Mouse (Mus musculus) ES-E14 (cell line): ENCODE data around the gene Nlrc5. TPM values are rescaled to one million over a fixed set of nuclear protein-coding genes. Genes with fewer than 3 reads are reported as not detected.

Experiments
- DNase-seq: peaks from one replicate; pipeline ENCODE4 v3.0.0-alpha.2; 2013; ENCODE audit warnings: low read depth, low spot score
- H3K27ac ChIP-seq: 2 replicates; pipeline ENCODE4 v1.5.1; 2012; ENCODE audit warnings: low read depth, mild to moderate bottlenecking, low read length, moderate library complexity, mixed read lengths; ENCODE audit not compliant: poor library complexity, insufficient read depth, severe bottlenecking
- H3K36me3 ChIP-seq: 2 replicates; pipeline ENCODE4 v1.6.1; 2012; ENCODE audit warnings: mild to moderate bottlenecking, low read length, moderate library complexity, mixed read lengths; ENCODE audit not compliant: control insufficient read depth, poor library complexity, insufficient read depth, severe bottlenecking
- H3K4me1 ChIP-seq, 2 experiments: fragments of 150-350 bp in 1 of 2; sonication (generic) in 1 of 2; 2 replicates each; pipeline ENCODE4 v1.6.1; 2012; ENCODE audit warnings: low read length in 2 of 2, mild to moderate bottlenecking in 1 of 2, mixed read lengths in 1 of 2; ENCODE audit not compliant: control insufficient read depth in 2 of 2, insufficient read depth in 2 of 2, poor library complexity in 1 of 2
- H3K4me3 ChIP-seq, 2 experiments: fragments of 150-350 bp in 1 of 2; sonication (generic) in 1 of 2; 2 replicates each; pipeline ENCODE4 v1.5.1; 2012; ENCODE audit warnings: low read length in 2 of 2, low read depth in 1 of 2, mild to moderate bottlenecking in 1 of 2, mixed read lengths in 1 of 2; ENCODE audit not compliant: insufficient read depth in 1 of 2, poor library complexity in 1 of 2, severe bottlenecking in 1 of 2
- H3K9ac ChIP-seq: 2 replicates; pipeline ENCODE4 v1.6.1; 2012; ENCODE audit warnings: low read depth, mild to moderate bottlenecking, low read length, mixed read lengths; ENCODE audit not compliant: poor library complexity, insufficient read depth, severe bottlenecking
- H3K9me3 ChIP-seq: fragments of 150-350 bp; sonication (generic); 2 replicates; pipeline ENCODE4 v1.6.1; 2012; ENCODE audit warnings: low read depth, mild to moderate bottlenecking, low read length; ENCODE audit not compliant: control insufficient read depth, insufficient read depth
- CHD2 ChIP-seq: IDR thresholded peaks from 2 replicates; pipeline ENCODE4 v1.6.1; 2014; ENCODE audit warnings: mild to moderate bottlenecking, low read depth, low read length, inconsistent platforms
- HCFC1 ChIP-seq: IDR thresholded peaks from 2 replicates; pipeline ENCODE4 v1.6.1; 2012; ENCODE audit warnings: low read length, inconsistent platforms, borderline replicate concordance; ENCODE audit not compliant: insufficient read depth
- MAFK ChIP-seq: IDR thresholded peaks from 2 replicates; pipeline ENCODE4 v1.6.1; 2014; ENCODE audit warnings: mild to moderate bottlenecking, low read depth, low read length, inconsistent platforms; ENCODE audit not compliant: insufficient read depth
- ZC3H11A ChIP-seq: IDR thresholded peaks from 2 replicates; pipeline ENCODE4 v1.6.1; 2012; ENCODE audit warnings: low read depth, mild to moderate bottlenecking, inconsistent platforms, low read length, borderline replicate concordance
- ZNF384 ChIP-seq: IDR thresholded peaks from 2 replicates; pipeline ENCODE4 v1.6.1; 2012; ENCODE audit warnings: low read depth, low read length, inconsistent platforms
- in situ Hi-C, 2 experiments: fragments of 600-800 bp; cut with MboI; formaldehyde crosslinking; loops; one replicate each; pipeline ENCODE4 v1.15.1; 2025; ENCODE audit warnings: low sequenced_read_pairs in 2 of 2, inconsistent platforms in 1 of 2; ENCODE audit not compliant: unreplicated experiment in 2 of 2
- total RNA-seq: library from RNA; depleted of rRNA; stranded (reverse); fragments of 300-350 nt; gene quantifications from 2 replicates; pipeline ENCODE4 v1.2.3, GENCODE M21; 2012

Gene Nlrc5
- total RNA-seq, 1 experiment = 0.76 TPM

DNA sequence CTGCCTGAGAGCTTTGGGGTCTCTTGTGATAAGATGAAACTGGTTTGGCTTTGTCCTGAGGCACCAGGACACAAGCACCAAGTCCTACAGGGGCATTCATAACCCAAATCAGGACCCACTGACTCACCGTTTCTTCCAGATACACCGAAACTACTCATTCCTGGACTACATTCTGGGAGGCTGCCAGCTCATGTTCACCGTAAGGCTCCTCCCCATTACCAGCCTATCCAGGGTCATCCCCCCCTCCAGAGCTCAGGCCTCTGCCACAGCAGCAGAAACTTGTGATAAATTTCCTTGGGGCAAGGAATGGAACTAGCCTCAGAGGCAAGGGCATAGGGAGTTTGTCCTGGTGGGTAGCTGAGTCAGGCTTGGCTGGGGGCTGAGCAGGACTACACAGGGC, 123.1 kb downstream of the Nlrc5 start:
- no peak overlapping the region for H3K4me3 ChIP-seq
- no peak for TF ChIP-seq CHD2
- no peak for TF ChIP-seq MAFK
- TF ChIP-seq ZC3H11A = no peak
- TF ChIP-seq ZNF384 = no peak
- TF ChIP-seq HCFC1 = no peak
- no peak overlapping the region for H3K27ac ChIP-seq
- DNase-seq = no peak
- in situ Hi-C loops = no loop called here
- no peaks in the 10 kb centered on the region for H3K9me3 ChIP-seq
- H3K4me1 ChIP-seq = no peaks in the 10 kb centered on the region
- H3K9ac ChIP-seq = no peak overlapping the region
- H3K36me3 ChIP-seq = no peaks in the 10 kb centered on the region

DNA sequence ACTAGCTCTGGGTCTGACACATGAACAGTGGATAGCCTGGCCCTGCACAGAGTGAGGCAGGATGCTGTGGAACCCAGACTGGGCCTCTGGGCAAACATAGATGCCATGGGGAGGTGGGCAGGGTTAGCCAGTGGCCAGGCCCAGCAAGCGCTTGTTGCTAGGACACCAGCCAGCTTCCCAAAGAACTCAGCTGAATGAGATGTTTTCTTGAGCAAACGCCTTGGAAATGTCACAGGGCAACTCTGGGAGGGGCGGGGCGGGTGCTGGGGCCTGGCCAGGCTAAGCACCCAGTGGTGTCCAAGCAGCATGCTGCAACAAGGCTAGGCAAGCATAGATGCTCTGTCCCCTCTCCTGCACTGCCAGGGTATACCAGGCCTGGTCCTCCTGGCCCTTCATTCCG, 127.1 kb downstream of the Nlrc5 start:
- no peak overlapping the region for H3K4me3 ChIP-seq
- no peak overlapping the region for H3K27ac ChIP-seq
- no peaks in the 10 kb centered on the region for H3K36me3 ChIP-seq
- no peaks in the 10 kb centered on the region for H3K9me3 ChIP-seq
- H3K9ac ChIP-seq = no peak overlapping the region
- TF ChIP-seq CHD2 (no peak), ZNF384 (no peak), ZC3H11A (no peak), HCFC1 (no peak), MAFK (no peak)
- H3K4me1 ChIP-seq = peaks cover 0 to 2% of the 10 kb centered on the region in 2 experiments; a peak in 1 of 4 replicates
- in situ Hi-C loops = no loop called here
- DNase-seq = no peak

DNA sequence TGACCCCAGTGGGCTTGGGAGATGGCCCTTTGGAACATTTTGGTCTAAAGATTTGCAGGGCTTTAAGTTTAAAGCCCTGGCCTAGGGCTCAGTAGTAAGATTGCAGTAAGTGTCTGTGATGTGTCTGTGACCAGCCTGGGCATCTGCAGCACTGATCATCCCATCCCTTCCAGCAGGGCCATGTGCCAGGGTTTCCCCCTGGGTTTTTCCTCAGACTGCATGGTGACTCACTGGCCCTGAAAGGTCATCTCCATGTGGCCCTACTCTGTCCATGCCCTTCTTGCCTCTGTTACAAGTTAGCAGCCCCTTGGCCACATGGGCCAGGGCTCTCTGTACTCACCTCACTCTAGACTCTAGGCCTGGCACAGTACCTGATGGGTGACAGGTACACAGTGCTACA, 130.3 kb downstream of the Nlrc5 start:
- in situ Hi-C loops = no loop called here
- H3K4me3 ChIP-seq = no peak overlapping the region
- DNase-seq = no peak
- no peak for TF ChIP-seq ZNF384
- no peak for TF ChIP-seq ZC3H11A
- no peak for TF ChIP-seq MAFK
- no peak for TF ChIP-seq HCFC1
- TF ChIP-seq CHD2 = no peak
- H3K36me3 ChIP-seq = no peaks in the 10 kb centered on the region; the same call in 1 of the 2 replicates
- no peak overlapping the region for H3K27ac ChIP-seq
- H3K4me1 ChIP-seq = peaks cover 0 to 4% of the 10 kb centered on the region in 2 experiments; a peak in 1 of 4 replicates
- no peak overlapping the region for H3K9ac ChIP-seq
- no peaks in the 10 kb centered on the region for H3K9me3 ChIP-seq

DNA sequence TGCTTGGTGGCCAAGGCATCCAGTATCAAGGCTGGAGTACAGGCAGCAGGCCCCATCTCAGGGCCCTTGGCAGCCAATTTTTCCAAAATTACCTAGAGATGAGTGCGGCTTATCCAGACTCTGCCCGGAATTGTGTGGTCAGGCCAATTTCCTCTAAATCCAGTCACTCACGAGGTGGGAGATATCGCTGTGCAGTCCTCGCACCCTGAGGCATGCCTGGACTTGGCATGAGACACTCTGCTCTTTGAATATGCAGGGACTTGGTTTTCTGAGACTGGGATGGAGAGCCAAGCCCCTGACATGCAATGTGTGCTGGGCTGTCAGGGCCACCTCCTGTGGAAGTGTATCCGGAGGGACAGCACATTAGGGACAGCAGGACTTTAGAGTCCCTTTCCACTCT, 131.9 kb downstream of the Nlrc5 start:
- DNase-seq = no peak
- Histone ChIP-seq H3K36me3 (no peaks in the 10 kb centered on the region; the same call in 1 of the 2 replicates), H3K4me1 (peaks cover 0 to 4% of the 10 kb centered on the region in 2 experiments; a peak in 1 of 4 replicates), H3K9ac (no peak overlapping the region), H3K4me3 (no peak overlapping the region), H3K27ac (no peak overlapping the region), H3K9me3 (no peaks in the 10 kb centered on the region)
- TF ChIP-seq ZC3H11A = no peak
- in situ Hi-C loops = no loop called here

DNA sequence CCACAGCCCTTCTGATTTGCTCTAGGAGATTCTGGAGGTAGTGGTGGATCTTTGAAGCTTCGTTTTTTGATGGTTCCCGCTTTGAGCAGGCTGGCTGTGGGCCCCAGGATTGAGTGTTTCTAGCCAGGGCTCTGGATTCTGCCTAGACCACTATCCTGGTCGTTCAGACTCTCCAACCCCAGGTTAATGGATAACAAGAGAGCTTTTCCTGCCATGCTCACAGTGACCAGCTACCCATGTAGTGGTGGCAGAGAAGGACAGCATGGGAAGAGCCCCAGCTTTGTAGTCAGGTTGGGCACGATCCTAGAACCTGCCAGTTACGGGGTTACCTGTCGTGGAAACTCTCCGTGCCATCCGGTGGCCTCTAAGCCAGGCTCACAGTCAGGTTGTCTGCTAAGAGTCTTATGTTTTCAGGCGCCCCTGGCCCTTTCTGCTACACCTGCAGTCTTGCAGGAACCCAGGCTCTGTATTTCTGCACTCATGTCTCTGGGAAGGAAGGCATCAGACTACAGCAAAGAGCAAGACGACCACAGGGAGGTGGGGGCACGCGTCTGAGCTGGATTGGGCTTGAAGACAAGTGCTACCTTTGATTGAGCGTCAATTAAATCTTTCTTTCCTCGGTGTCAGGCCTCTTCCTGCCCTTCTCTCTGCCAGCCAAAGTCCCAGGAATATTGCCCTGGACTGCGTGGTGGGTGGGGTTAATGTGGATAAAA, 132.4 kb downstream of the Nlrc5 start:
- Histone ChIP-seq H3K9me3 (no peaks in the 10 kb centered on the region), H3K9ac (no peak overlapping the region), H3K4me1 (peaks cover 0 to 4% of the 10 kb centered on the region in 2 experiments; a peak in 1 of 4 replicates), H3K4me3 (no peak overlapping the region), H3K27ac (no peak overlapping the region), H3K36me3 (no peaks in the 10 kb centered on the region; the same call in 1 of the 2 replicates)
- in situ Hi-C loops = no loop called here
- DNase-seq = no peak
- no peak for TF ChIP-seq HCFC1
- no peak for TF ChIP-seq CHD2
- TF ChIP-seq MAFK = no peak
- no peak for TF ChIP-seq ZC3H11A
- TF ChIP-seq ZNF384 = no peak
